Mouse (Mus musculus): ENCODE results near the gene Wfdc21.

DNA sequence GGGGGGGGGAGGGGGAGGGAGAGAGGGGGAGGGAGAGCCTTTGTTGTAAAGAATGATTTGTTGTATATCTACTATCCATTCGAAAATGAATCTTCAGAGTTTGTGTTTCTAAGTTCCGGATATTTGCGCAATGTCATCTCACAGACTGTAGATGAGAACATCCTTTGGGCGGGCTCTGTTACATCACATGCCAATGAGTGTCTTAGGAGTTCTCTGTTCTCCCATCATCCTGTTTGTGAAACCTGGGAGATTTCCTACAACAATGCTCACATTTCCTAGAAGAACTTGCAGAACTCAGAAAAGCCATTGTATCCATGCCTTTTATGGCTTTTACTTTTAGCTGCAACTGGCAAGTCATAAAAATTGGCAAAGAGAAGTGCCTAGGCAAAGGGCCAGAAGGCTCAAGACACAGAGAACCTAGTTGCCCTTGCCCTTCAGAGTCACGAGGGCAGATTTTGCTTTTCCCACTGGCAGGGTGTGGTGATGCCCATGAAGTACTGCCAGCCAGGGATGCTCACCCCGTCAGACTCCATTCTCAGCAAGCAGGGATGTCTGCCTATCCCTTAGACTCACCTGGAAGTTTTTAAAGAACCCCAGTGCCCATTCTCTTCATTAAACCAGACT lies 29.6 kb upstream of the Wfdc21 start:
- no peak for TF ChIP-seq CTCF (IDR thresholded peaks at IDR 0.05; ENCODE audit: borderline replicate concordance, insufficient read depth, low read depth, low read length)
- no peak for TF ChIP-seq POLR2A (IDR thresholded peaks at IDR 0.05; ENCODE audit: borderline replicate concordance, insufficient read depth, low read length)

All from cerebellum, adult 2 months (tissue).